Mouse (Mus musculus) bone marrow macrophage, adult 2 months (primary cell): ENCODE measurements at regions not wholly inside any gene's neighbourhood (a gene's known extent, or its start where the extent isn't known, plus 50 kb on each side); places are given as distances from the start of the nearest gene placed in this dataset.

Experiments used
- CTCF ChIP-seq: IDR thresholded peaks from 2 replicates; pipeline ENCODE4 v1.5.1; 2012; ENCODE audit warnings: low read depth, mild to moderate bottlenecking, low read length, moderate library complexity
- POLR2A ChIP-seq: IDR thresholded peaks from 2 replicates; pipeline ENCODE4 v1.6.1; 2012; ENCODE audit warnings: mild to moderate bottlenecking, low read depth, low read length, borderline replicate concordance

DNA sequence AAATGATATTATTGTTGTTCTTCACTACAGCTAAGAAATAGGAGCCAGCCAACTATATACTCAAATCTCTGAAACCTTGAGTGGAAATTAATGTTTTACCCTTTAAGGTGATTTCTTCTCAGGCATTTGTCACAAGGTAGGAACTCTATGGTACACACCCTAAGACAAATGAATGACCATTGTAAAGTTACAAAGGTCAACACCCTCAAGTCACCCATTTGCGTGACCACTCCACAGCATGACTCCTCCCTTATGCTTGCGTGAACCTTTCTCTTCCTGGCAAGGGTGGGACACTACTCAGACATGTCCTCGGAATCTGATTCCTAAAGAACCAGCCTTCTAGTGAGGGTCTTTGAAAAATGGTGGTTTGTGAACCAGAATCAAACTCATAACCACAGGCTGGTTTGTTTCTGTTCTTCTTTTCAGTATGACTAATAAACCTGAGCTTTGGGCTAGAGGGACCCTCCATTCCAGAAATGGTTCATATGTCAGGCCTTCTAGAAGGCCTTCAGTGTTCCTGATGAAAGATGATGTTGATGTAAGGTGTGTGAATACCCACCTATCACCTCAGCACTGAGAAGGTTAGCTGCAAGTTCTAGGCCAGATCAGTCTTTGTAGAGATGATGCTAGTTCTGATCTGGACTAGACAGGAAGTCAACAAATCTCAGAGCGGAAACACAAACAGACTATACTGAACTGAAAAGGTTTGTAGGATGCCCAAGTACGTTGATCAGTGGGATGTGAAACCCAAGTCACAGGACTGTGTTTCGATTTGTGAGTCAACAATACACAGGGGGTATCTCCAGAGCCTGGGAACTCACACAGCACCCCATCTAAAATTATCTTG lies 177.7 kb downstream of the Lmo4 start:
- TF ChIP-seq CTCF (no peak), POLR2A (no peak)
